Mouse (Mus musculus): ENCODE results near the gene Dhrs3.

Gene Dhrs3

DNA sequence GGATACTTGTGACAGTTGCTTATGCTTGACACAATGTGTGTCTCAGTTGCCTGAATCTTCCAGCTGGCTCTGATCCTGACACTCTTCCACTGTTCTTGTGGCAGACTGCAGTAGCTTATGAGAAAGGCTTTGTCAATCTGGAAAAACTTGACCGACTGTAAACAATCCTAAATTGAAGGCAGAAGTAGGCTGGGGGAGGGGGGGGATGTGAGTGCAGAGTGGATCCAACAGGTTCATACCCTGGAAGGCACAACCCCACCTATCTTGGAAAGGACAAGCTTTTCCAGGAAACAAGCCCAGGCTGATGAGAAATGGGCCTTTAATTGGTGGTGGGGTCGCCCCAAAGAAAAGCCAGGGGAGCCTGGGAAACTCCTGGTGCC is 2.6 kb downstream of the Dhrs3 start:
- in situ Hi-C loops (cut with MboI; ENCODE audit: low sequenced_read_pairs) = loop anchor here (25.0 kb wide), 2 partner anchors 242 to 392 kb away; no protein-coding TSS in a partner anchor

DNA sequence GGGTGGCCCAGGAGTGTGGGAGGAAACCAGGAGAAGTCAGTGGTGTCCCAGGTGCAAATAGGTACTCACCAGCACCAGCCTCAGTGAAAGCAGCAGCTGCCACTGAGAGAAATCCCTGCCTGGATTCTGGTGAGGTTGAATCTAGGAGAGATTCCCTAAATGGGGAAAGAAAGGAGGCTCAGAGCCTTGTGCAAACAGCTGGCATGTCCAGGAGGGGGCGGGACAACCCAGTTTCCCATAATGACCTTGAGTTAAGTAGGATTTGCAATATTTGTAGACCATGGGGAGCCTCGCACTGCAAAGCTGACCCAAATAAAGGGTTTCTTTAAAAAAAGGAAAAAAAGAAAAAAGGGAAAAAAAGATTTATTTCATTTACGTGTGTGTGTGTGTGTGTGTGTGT is 3.7 kb downstream of the Dhrs3 start:
- in situ Hi-C loops (cut with MboI; ENCODE audit: low sequenced_read_pairs) = loop anchor here (25.0 kb wide), 2 partner anchors 241 to 391 kb away; no protein-coding TSS in a partner anchor

DNA sequence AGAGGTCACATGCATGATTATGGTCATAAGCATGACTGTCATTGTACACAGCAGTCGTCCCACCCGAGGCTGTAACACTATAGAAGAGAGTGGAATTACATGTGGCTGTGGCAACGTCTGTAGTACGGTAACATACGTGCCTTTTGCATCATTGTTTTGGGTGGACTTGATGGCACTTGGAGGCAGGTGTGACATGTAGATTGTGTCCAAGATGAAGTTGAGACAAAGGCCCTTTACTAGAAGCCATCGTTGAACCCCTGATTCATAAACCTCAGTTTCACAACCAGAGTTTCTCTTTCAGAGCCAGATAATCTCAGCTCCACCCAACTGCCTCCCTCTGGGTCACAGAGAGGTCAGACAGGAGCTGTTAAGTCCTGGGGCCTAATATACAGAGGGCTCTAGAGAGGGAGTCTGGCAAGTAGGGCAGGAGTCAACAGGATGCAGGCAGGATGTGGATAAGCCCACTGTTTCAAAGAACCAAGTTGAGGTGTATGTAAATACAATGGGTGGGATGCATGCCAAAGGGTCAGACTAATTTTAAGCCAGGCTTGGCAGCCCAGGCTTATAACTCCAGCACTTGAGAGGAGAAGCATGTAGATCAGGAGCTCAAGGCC is 5.5 kb downstream of the Dhrs3 start:
- in situ Hi-C loops (cut with MboI; ENCODE audit: low sequenced_read_pairs) = loop anchor here (25.0 kb wide), 2 partner anchors 239 to 389 kb away; no protein-coding TSS in a partner anchor

DNA sequence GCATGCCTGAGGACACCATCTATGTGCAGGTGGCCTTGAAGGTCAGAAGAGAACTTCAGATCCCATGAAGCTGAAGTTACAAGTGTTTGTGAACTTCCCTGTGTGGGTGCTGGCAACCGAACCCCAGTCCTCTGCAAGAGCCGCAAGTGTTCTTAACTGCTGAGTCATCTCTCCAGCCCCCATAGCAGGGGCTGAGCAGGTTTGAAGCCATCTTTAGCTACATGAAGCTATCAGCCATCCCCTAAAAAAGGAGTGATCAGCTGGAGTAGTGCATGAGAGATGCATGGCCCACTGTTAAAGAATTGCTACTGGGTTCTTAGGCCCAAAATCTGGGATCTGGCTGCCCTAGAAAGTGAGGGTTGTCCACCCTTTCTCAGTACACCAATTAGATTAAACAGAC is 6.1 kb downstream of the Dhrs3 start:
- in situ Hi-C loops (cut with MboI; ENCODE audit: low sequenced_read_pairs) = loop anchor here (25.0 kb wide), 2 partner anchors 239 to 389 kb away; no protein-coding TSS in a partner anchor

DNA sequence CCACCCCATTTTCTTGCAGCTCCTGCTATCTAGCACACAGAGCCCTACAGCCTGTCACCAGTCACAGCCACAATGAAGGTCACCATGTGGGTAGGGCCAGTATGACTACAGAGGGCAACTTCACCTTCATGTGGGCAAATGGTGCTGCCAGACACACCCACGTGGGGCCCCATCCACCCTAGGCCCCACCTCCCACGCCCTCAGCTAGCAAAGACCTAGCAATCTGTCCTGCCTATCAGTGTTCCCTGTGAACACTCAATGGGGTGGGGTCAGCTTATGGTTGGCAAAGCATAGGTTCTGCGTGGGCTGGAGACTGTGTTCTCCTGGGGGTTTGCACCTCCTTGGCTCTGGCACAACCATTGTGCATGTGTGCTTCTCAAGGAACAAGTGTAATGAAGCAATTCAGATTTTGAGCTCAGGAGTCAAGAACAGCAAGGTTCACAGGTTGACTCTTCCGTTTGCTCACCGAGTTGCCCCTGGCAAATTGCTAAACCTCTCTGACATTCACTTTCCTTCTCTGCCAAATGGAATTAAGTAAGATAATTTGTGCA is 9.0 kb downstream of the Dhrs3 start:
- in situ Hi-C loops (cut with MboI; ENCODE audit: low sequenced_read_pairs) = no loop called here

DNA sequence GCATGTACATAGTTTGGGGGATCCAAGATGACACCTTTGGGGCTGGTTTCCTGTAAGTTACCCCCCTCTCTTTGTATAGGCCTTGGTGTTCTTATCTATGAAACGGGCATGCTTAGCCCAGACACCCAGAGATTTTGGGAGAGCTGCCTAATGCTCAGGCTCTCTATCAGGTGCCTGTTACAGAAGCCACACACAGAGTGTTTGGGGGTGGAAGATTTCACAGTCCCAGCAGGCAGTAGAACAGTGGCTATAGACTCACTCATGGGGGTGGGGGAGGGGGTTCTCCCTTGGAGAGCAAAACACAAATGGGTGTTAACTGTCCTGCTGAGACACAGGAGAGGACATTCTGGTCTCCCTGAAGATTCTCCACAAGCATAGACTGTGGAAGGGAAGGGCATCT is 10.5 kb downstream of the Dhrs3 start:
- in situ Hi-C loops (cut with MboI; ENCODE audit: low sequenced_read_pairs) = no loop called here

DNA sequence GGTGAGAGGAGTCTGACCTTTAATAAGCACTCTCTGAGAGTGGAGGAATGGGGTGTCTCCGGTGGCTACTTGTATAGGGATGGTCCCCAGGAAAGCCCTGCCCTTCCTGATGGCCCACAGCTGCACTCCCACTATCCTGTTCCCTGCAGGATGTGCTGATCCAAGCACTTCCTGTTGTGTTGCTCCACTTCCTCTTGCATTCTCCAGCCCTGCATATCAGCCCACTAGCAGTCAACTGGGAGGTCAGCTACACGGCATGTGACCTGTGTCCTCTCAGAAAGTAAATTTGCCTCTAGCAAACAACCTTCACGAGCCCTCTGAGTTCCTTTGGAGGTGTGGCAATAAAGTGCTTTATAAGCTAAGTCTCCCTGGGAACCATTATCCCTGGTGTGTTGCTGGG is 11.3 kb downstream of the Dhrs3 start:
- in situ Hi-C loops (cut with MboI; ENCODE audit: low sequenced_read_pairs) = no loop called here

DNA sequence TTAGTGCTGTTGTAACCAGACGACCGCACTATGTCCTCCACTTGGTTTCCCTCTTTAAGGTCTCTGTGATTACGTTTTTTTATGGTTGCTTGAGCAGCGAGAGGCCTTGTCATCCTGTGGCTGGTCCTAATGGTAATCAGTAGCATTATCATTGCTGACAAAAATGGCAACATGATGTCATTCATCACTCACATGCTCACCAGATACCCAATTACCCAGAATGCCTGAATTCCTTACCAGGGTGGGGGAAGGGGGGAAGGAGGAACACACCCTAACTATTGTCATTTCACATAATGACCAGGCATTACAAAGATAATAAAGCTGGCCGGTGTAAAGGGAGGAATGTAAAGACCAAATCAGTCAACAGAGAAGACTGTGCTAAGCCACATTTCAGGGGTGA is 12.5 kb downstream of the Dhrs3 start:
- in situ Hi-C loops (cut with MboI; ENCODE audit: low sequenced_read_pairs) = no loop called here

DNA sequence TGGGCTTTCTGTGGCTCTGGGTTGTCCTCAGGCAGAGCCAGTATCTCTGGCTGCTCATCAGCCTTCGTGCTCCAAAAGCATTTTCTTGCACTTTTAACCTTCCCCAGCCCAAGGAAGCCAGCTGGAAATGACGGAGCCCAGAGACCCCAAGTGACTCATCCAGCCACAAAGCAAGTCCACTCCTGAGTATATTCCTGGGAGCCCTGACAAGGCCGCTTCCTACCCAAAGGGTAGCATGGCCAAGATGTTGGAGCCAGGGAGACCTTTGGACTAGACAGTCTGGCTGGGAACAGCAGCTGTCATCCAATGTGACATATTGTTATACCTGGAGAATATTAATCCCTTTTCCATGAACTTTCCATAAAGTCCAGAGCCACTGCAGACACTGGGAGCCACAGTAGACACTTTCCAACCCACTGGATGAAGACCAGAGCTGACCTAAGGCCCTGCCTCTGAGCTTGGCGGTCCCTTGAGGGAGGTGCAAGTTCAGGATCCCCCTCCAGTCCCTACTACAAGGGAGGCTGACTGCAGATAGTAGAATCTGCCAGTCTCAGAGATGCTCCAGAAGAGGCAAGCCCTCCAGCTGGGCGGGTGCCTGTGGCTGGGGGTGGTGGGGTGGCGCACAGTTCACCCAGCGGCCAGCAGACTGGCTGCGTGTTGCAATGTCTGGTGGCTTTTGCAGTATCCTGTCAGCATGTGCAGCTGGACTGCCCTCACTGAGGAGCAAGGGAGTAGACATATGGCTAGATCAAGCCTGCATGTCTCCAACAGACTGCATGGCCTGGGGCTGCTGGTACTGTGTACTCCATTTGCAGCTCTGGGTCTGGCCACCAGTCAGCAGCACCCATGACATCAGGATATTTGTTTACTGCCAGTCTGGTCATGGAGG is 13.6 kb downstream of the Dhrs3 start:
- in situ Hi-C loops (cut with MboI; ENCODE audit: low sequenced_read_pairs) = no loop called here

DNA sequence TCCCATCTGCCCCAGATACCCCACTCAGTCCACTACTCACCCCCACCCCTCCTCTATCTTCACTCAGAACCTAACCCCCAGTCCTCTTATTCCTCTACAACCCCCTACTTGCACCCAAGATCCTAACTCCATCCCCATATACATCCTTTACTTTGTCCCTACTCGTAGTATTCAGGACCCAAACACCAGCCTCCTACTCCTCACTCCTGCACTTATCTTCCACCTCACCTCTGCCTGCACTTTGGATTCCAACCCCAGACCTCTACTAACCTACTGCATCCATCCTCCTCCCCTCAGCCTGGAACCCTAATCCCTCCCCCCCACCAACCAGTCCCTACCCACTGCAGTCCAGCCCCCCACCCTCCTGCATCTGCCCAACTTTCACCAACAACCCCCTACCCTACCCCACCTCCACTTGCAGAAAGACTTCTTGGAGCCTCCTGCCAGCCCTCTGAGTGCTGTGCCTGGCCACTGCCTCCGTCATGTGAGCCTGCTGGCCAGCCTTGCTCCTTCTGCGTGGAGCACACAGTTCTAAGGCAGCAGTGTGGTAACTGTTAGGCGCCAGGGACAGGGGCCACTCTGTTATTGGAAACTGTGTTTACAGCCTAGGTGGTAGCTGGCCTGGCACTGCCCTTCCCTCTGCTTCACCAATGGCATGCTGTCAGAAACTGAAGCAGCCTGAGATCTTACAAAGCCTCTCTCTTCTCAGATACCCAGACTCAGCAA is 14.5 kb downstream of the Dhrs3 start:
- in situ Hi-C loops (cut with MboI; ENCODE audit: low sequenced_read_pairs) = no loop called here

DNA sequence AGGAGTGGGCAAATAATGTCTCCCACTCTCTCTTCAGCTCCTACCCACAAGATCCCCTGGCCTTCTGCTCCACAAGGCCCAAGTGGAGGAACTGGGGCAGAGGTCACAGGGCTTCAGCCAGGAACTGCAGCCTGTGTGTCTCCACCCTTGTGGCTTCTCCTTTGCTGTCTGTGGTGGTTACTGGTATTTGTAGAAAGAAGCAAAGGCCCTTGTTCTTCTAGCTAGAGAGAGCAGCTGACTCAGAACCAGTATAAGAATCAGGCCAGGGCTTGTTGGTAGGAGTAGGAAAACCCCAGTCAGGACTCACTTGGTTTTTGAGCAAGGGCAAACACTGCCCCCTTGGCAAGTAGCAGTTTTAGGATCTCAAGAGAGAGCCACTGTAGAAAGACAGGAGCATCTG is 16.2 kb downstream of the Dhrs3 start:
- in situ Hi-C loops (cut with MboI; ENCODE audit: low sequenced_read_pairs) = no loop called here

DNA sequence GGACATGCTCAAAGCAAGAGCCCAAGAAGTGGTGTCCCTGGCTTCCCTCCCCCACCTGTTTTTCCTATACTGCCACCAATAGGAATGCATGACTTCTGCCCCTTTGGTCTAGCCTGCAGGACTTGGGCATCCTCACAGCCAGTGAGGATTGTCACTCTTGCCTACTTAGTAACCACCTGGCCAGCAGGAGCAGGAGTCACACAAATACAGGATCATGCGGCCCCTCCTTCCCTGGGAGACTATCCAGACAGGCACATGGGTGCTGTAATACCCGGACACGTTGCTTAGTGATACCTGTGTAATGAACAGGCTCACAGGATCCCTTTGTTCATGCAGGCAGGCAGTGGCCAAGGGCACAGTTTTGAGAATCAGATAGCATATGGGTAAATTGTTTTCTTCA is 17.7 kb downstream of the Dhrs3 start:
- in situ Hi-C loops (cut with MboI; ENCODE audit: low sequenced_read_pairs) = no loop called here

DNA sequence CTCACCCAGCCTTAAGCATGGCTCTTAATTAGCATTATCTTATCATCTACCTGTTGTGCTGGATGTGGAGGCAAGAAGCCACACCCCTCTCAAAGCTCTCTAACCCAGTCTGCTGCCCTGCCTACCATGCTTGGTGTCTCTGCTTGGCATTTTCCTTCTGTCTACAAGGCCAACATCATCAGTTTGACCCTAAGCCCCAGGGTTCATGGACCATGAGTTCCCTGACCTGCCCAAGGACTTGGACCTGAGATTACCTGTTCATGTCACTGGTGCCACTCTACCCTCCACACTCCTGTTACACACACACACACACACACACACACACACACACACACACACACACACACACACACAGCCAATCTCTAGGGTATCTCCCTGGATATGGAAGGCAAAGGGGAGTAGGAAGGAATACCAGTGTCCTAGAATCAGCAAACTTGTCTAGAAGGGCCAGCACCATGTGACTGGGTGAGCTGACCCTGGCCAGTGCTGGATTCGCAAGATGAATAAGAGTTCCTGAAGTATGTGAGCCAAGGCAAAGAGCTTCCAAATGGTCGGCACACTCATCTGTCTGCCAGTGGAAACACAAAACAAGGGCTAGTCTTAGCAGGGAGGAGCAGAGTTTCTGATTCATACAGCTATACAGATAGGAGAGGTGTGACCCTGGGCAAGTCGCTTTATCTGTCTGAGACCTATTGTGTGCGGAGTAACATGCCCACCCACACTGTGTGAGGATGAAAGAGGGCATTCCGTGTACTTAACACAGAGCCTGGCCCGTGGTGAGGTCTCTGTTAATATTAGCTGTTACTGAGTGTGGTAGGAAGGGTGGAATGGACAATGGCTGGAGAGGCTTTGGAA is 20.9 kb downstream of the Dhrs3 start:
- in situ Hi-C loops (cut with MboI; ENCODE audit: low sequenced_read_pairs) = no loop called here

DNA sequence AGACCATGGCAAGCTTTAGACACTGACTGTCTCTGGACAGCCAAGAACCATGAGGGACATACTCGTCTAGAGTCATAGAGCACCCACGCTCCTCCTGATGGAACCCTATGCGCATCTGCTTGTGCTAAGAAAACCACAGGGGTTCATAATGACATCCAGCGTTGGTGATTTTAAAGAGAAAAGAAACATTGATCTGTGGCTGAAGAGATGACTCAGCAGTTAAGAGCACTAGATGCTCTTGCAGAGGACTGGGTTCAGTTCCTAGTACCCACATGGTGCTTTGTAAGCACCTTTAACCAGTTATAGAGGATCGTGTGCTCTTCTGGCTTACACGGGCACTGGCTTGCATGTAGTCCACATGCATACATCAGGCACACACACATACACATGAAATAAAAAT is 23.9 kb downstream of the Dhrs3 start:
- in situ Hi-C loops (cut with MboI; ENCODE audit: low sequenced_read_pairs) = no loop called here

DNA sequence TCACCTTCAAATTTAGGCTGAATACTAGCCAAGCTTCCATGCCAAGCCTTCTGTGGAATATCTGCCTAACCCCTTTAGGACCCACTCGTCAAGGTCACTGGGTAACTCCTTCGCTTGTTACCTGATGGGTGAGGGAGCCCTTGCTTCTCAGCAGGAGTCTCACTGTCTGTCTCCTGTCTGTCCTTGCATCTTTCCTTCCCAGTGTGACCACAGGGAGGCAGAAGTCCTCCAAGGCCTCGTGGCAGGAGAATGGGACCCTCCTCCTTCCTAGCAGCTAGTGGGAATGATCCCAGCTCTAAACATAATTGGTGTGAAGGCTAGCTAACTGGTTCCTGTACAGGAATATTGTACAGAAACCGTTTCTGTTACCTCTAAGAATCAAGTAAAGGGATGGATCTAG is 24.5 kb downstream of the Dhrs3 start:
- in situ Hi-C loops (cut with MboI; ENCODE audit: low sequenced_read_pairs) = no loop called here

DNA sequence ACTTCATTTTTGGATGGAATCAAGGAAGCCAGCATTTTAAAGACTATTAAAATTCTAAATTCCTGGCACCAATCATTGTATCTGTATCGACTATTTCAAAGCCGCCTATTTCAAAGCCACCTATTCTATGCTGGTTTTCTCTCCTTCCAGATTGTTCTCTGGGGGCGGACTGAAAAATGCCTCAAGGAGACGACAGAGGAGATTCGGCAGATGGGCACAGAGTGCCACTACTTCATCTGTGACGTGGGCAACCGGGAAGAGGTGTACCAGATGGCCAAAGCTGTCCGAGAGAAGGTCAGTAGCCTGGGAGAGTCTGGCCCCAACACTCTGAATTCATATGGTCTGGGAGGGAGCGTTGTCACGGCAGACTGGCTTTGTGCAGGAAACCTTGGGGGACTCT is 25.9 kb downstream of the Dhrs3 start:
- in situ Hi-C loops (cut with MboI; ENCODE audit: low sequenced_read_pairs) = no loop called here

DNA sequence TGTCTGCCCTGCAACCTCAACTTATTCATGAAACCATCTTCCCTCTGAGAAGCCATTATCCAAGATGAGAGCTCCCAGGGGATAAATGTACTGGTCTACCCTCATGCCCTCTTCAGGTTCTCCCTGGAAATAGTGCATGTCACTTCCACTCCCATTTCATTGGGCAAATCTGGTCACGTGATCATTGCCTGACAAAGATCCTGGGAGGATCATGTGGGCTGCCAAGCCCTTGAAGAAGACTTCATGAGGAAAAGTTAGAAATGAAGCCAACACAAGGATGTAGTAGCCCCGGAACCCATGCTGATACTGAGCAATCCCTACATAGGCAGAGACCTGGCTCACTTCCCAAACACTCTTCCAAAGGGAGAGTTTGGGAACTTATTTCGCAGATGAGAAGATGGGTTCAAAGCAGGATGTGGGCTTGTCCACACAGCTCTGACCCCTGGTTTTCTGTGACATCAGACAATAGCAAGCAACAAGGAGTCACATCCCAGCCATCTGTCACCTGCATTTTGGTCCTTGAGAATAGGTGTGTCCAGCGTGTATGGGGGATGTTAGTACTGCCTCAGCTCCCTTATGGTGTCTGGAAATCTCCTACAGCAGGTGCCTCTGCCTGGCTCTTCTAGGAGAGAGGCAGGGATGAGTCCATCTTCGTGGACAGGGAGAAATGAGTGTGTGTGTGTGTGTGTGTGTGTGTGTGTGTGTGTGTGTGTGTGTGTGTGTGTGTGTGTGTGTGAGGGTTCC is 36.2 kb downstream of the Dhrs3 start:
- in situ Hi-C loops (cut with MboI; ENCODE audit: low sequenced_read_pairs) = no loop called here

DNA sequence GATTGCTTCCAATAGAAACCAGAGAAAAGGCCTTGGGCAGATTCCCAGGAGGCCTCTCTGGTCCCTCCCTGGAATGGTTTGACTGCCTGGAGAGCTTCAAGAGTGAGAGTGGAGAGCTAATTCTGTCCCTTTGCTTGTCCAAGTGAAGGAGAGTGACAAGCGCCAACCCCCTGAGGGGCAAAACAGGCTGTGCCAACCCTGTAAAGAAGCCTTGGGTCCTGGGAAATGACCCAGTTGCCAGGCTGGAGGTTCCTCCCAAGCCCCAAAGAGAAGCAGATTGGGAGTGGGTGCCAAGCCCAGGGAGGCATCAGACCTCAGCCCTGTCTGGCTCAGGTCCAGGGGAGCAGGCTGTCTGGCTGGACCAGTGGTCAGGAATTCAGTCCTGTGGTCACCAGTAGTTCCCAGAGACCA is 37.2 kb downstream of the Dhrs3 start:
- in situ Hi-C loops (cut with MboI; ENCODE audit: low sequenced_read_pairs) = no loop called here

DNA sequence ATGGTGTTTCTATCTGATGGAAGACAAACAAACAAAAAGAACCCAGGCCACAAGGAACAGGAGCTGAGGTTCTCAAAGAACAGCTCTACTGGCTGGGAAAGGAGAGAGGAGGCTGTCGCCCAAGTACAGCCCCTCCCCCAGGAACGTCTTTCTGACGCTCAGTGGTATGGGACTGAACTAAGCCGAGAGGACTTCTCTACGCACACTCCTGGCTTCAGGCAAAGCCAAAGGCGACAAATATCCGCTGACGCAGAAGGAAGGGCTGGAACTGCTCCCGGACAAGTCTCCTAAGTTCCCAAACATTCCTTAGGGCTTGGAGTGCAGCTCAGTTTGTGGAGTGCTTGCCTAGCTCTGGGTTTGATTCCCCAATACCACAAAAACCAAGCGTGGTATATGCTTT is 37.7 kb downstream of the Dhrs3 start:
- in situ Hi-C loops (cut with MboI; ENCODE audit: low sequenced_read_pairs) = no loop called here

DNA sequence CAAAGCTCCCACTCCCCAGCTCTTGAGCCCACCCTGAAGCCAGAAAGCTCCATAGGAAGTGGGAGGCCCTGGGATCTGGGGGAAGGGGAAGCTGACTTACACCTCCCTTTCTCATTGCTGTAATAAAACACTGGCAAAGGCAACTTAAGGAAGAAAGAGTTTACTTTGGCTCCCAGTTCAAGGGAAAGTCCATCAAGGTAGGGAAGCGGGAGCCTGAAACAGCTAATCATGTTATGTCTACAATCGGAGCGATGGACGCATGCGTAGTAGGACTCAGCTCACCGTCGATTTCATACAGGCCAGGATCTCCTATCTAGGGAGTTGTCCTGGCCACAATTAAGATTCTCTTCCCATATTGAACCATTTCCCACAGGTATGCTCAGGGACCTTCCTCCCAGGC is 38.5 kb downstream of the Dhrs3 start:
- in situ Hi-C loops (cut with MboI; ENCODE audit: low sequenced_read_pairs) = no loop called here
